Mouse (Mus musculus) megakaryocyte progenitor cell, adult 5-6 weeks (primary cell): Measurements from ENCODE around the gene 1700013G24Rik. TPM values are rescaled to one million over a fixed set of nuclear protein-coding genes. Genes with fewer than 3 reads are reported as not detected.

ENCODE experiments used
- ATAC-seq: replicated peaks from 2 replicates; pipeline ENCODE4 v1.8.0; 2016; ENCODE audit warnings: mild to moderate bottlenecking, moderate TSS enrichment, inconsistent platforms; ENCODE audit not compliant: poor library complexity
- total RNA-seq, 2 experiments: library from RNA; stranded (forward) in 1 of 2; stranded (reverse) in 1 of 2; fragments of 157-497, 149-512 nt in 1 of 2; fragments of 200-1000 nt in 1 of 2; gene quantifications; 2 replicates each; pipeline versions ENCODE4 v1.2.3 to v1.2.4; 2015 to 2017

Gene 1700013G24Rik
- total RNA-seq, 2 experiments from 2014 or later, result not detected

DNA sequence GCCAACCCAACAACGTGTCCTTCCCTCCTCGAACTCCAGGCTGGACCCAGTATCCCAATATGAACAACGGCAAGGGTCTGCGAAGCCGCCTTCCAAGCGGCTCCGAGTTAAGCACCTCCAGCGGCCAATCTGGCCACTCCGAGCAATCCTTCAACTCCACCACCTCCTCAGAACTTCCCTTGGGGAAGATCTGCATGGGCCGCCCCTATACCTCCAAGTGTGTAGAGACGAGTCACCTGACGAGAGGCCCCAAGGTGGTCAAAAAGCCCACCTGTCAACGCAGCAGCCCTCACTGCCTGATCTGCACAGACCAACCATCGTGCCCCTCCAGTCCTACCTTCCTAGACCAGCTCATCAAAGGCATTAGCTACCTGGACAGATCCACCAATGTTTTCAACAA, 1.5 kb downstream of the 1700013G24Rik start:
- no peak for ATAC-seq

DNA sequence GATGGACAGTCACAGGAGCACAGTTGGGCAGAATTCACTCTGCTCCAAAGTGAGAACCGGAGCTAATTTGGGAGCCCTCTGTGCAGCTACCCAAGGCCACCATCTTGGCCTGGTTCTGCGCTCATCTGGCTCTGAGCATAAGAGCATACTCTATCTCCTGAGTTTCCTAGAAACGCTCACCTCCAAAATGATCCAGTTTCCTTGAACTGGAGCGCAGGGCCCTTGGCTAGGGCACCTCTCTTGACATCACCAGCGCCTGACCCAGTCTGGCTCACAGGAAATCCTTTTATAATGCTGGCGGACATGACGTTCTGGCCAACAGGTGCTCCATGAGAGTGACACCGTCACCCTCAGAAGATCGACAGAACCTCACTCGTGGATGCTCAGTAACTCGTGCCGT, 3.5 kb downstream of the 1700013G24Rik start:
- no peak for ATAC-seq

DNA sequence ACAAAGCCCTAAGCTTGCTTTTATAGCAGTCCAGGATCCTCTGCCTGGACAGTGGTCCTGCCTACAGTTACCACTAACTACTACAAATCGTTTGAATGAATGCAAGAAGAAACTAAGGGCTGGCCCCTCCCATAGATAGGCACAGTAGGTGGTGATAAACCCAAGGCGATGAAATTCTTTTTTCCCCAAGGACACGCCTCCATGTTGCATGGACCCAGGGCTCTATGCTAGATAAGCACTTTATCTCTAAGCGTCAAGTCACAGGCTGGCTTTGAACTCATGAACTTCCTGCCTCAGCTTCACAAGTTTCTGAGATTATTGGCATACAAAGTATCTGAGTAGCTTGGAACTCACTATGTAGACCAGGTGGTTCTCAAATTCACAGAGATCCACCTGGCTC, 4.2 kb downstream of the 1700013G24Rik start:
- peak; percentile 91 for ATAC-seq

DNA sequence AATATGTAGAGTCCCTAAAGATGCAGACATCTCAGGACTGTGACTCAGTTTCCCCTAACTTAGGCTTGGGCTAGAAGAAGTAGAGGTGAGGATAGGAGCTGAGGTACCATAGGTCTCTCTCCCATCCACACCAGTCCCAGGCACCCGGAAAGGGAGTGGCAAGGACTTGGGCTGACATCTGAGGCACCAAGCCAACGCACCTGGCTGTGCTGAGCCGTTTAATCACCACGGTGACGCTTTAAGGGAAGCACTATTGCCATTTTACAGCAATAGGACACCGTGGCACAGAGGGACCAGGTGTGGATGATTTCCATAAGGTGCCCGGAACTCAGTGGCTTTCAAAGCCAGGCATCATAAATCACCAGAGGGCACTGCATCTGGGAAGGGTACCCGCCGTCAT, 5.2 kb downstream of the 1700013G24Rik start:
- ATAC-seq, result no peak

DNA sequence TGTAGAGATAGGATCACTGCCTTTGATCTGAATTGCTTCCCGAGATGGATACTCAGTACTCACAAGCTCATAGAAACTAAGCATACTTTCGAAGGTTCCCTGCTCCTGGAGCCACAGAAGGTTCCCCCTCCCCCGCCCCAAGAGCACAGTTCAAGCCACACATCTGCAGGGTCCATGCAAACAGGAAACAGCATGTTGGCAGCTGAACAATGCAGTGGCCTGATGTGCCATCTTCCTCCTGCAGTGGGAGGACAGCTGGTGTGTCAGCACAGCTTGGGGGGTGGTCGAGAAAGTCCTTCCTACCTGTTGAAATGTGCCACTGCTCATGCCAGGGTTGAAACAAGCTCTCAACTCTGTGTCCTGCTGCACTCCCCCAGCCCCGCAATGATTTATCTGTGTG, 5.8 kb downstream of the 1700013G24Rik start:
- ATAC-seq, result no peak

DNA sequence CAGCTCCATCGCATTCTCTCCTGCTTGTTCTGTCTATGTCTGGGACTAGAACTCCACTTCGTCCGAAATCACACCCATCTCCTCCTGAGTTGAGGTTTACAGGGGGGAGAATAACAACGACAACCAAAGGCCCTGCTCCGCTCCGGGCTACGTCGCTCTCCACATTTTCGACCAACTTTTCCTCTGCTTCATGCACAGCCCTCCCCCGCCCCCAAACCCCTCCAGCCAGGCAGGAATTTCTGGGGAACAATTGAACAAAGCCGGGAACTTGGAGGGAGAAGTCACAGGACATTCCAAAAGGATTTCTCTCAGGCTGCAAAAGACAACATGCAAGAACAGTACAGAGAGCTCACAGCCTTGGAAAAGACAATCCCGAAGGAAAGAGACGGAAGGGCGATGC, 7.6 kb downstream of the 1700013G24Rik start:
- ATAC-seq, result no peak

DNA sequence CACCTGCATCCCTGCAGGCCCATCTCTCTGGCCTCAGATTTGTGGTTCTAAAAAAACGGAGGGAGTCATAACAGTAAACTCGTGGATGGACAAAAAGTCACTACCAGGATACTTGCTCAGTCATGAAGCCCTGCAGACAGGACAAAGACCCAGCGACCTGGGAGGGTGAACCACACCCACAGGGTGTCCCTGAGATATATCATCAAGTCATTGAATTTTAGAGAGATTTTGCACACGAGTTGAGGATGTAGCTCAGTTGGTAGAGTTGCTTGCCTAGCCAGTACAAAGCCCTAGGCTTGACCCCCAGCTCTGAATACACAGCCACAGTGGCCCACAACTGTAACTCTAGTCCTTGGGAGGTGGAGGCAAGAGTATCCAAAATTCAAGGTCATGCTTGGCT, 8.1 kb downstream of the 1700013G24Rik start:
- ATAC-seq, result no peak

DNA sequence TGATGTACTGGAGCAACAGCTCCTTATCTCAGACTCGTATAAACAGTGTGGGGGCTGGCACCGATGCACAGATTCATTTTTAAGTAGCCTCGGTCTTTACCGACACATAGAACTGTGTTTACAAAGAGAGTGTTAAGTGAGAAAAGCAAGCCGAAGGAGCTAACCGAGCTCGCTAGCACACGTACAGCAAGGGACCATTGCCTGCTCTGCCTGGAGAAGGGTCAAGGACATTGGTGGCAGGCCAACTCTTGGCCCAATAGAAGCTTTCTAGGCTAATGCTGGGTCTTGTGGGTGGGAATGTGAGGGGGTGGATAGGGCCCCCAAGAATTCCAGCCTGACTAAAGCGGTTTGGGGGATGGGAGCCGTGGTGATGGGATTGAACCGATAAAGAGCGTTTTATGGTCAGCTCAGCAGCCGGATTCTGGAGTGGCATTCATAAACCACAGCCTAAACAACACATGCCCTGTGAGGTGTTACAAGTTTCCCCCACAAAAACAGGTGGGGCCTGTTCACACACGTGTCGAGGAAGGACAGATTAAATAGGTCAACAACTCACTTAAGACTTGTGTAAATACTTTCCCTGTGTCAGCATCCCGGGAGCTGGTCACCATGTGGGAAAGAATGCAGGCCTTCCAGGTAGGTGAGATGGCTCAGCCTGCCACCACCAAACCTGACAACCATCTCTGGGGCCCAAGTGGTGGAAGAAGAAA, 9.1 kb downstream of the 1700013G24Rik start:
- no peak for ATAC-seq

DNA sequence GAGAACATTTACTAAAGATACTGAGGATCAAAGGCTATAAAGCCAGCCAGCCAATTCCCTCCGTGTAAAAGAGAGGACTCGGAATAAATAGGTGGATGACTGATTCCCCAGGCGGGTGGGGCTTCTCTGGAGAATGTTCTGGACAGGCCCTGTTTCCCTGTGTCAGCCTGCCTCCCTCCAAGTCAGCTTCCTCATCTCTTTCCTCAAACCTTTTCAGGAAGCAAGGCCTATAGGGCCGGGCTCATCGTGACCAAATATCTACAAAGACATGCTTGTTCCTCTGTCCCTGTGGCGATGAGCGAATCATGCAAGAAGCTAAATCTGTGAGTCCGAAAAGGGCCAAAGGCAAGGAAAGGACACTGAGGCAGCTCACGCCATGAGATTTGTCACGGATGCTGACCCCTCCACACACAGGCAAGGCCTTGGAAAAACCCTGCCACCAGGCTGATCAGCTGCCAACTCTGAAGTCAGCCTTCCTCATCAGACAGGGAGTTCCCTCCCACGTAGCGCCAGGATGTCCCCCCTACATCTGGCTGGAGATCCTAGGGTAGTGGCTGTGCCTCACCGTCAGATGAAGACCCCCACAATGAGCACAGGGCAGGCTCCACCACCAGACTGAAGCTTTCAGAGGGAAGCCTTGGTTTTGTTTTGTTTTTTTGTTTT, 12.2 kb downstream of the 1700013G24Rik start:
- ATAC-seq, result no peak

DNA sequence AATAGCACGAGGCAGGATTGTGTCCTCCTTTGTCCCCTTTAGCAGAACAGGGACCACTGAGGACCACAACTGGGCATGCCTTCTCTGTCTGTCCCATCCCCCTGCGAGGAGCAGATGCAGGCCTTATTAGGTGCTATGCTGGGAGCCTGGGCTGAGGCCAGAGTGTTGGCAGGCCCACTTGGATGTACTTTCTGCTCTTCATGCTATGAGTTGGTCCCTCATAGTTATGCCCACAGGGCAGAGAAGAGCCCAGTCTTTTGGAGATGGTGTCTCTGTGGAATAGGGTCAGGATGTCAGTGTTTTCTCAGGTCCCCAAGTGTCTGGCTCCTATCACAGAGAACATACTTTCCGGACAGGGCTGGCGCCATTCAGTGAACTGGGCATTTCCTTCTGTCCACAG, 13.9 kb downstream of the 1700013G24Rik start:
- no peak for ATAC-seq

DNA sequence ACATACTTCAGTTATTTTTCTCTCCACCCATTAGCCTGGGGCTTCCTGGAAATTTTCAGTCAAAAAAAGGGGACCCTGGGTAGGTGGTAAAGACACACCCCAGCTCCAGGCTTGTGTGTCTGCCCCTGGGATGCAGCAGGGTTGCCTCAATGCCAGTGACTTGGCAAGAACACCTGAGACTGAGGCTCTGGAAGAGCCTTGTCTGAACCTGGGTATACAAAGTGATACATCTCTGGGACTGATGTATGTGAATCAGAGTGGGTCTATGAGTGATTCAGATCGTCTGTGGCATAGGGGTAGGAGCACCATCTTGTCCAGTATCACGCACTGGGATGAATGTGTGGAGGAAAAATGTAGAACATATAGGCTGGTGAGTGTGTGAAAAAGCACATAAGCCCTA, 14.4 kb downstream of the 1700013G24Rik start:
- ATAC-seq, result no peak

DNA sequence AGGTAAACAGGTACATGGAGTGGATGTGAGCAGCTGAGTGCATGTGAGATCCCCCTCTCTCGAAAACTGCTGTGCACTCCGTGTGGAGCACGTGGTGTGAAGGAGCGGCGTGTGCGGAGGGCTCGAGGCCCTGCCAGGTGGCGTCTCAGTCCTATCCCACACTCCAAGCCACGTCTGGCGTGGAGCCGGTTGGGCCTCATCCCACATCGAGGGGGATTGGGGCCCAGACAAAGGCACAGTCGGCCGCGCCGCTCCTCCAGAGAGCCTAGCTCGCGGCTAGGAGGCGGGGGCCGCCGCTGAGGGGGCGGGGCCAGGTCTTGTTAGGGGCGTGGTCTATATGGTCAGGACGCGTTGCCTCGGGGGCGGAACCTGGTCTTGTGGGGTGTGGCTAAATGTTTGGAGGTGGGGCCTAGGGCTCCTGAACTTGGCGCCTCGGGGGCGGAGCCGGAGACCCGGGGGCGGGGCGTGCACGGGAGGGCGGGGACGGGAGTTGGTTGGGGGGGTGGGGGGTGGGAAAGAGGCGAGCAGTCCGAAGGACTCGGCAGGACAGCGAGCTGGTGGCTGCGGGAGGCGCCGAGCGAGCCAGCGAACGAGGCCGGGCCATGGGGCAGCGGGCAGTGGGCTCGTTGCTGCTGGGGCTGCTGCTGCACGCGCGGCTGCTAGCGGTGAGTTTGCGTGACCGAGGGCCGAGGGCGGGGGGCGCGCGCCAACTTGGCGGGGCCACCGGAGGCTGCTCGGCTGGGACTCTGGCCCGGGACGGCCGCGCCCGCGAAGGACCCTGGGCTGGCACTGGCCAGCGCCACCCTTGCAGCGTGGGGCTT, 15.4 kb downstream of the 1700013G24Rik start, which contains the start of gene Hspg2:
Hspg2 (plus strand) TSS at position 510 of the 821 bp plus-strand sequence.
- peak; percentile 99 for ATAC-seq

DNA sequence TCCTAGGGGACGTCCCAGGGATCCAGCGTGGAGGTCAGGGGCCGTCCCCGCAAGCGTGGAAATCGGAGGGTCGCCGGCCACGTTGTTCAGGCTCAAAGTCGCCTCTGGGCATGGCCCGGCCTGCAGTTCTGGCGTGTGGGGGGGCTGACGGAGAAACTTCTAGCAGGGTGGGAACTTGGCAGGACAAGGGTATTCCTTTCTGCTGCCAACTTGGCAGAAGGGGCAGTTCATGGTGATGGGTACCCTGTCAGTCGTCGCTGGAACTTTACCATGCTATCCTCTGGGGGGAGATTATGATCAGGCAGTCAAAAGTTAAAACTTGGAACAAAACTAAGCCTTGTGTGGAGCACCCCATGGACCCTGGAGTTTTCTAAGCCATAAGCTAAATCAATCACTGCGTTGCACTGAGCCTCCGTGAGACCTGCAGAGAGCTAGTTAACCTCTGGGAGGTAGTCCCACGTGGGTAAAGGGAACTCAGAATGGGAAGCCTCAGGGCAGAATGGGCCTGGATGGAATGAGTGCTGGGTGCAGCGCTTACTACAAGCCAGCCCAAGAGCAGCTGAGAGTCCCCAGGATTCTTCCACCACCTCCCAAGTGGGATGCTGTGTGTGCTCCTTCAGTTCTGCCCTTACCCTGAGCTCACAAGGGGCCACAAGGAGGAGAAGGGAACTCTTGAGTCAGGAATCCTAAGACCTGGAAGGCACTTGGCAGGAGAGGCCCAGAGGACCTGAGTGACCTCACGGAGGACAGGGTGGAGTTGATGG, 16.2 kb downstream of the 1700013G24Rik start:
- ATAC-seq, result no peak

DNA sequence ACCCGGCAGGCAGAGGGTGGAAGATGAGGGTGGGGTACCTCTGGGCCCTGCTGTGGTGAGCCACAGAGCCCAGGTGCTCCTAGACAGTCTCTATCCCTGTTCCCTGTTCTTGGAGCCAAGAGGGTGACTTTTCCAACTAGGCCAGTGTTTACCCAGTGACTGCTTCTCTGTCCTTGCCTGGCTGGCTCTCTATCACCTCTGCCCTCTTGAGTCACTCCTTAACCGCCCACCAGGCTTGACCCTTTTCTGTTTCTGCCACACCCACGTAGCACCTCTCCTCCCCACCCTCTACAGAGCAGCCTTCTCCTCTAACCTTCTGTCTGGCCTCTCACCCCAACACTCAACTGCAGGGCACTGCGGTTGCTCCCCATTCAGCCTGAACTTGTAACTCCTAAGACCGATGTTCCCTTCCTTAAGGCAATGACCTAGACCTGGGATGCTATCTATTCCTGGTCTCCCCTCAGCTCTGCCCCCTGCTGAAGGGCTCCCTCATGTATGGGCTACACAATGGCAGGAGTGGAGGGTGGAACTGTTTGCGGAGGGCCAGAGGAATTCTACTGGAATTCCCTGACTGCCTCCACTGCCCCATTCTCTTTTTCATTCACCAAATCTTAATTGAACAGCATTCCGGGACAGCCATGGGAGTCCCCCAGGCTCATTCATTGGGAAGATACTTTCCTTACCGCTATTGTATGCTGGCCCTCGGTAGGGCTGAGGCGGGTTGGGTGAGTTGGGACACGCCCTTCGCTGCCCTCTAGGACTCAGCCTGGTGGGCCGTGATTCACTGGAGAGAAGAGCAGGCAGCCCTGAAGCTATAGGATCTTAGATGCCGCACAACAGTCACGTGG, 17.0 kb downstream of the 1700013G24Rik start:
- ATAC-seq, result no peak

DNA sequence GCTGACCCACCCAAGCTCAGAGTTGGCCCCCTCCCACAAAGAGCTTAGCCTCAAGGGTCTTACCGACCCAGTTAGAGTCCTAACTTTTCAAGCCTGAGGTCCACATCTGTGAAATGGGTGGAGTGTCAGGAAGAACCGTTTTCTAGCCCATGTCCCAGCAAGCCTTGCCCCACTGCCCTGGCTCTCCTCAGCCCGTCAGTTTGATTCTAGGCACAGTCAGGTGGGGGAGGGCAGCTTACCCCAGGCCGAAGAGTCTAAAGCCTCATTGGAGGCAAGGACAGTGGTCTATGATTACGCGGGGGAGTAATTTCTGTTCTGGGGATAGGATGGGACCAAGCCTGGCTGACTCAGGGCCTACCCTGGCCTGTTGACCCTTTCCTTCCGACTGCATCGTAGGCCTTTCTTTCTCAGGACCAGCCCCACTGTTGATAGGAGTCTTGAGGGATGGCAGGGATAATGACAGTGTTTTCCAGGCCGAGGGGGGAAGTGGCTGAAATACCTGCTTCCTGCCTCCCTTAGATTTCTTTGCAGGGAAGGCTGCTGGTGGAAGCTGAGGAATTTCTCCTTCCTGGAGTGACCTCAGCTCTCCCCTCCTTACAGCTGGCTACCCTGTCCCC, 17.7 kb downstream of the 1700013G24Rik start:
- no peak for ATAC-seq

DNA sequence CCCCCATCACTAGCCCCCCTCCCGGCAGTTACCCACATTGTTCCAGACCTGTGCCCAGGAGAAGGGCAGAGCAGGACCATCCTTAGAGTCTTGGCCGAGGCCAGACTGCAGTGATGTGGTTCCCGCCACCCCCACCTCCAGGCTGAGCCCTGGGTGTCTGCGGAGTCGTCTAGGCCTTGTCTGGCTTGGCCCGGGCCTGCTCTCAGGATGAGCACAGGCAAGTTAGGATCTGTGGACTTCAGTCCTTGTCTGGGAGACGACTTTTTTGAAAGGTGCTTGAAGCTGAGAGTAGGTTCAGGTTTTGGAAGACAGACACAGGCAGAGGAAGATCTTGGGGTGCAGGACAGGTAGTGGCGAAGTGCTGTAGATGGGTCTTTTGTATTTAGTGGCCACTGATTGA, 18.2 kb downstream of the 1700013G24Rik start:
- ATAC-seq, result no peak

DNA sequence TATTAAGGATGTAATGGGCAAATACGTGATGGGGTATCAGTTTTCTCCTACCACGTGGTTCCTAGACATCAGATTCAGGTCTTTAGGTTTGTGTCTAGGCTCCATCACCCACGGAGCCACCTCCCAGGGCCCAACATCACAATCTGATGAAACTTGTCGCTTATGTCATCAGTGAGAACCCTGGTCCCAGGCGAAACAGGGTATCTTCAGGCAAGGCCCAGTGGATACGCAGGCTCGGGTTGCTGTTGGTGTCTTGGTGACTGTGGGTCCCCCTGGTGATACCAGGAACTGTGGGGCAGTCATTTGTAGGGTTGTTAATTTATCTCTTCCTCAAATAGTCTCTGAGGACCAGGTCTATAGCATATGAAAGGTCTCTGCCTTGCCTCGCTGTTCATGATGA, 20.2 kb downstream of the 1700013G24Rik start:
- ATAC-seq, result no peak

DNA sequence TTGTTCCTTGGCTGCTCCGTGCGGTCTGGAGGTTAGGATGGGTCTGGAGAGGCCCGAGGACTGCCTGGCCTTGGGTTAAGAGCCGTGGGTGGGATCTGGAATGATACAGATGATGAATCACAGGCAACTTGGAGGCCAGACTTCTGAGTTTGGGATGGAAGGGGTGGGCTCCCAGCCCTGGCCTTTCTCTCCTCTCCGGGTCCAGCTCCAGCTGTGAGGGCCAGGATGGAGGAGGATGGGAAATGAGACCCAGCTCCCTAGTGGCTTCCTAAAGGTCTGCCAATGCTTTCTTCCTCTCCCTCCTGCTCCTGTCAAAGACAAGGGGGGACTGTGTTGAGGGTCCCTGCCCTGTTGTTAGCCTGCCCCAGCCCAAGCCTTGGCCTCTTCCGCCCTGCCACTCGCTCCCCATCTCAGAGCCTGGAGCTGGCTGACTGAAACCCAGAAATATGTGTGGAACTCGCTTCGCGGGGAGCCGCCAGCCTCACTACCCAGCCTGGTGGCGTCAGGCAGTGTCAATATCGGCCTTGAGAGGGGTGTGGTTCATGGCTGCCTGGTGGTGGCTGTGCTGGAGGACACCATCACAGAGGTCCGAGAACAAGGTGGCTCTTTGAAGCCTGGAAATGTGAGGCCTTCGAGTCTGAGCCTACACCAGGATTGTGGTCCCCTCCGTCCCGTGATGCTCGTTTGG, 20.8 kb downstream of the 1700013G24Rik start:
- ATAC-seq, result no peak

DNA sequence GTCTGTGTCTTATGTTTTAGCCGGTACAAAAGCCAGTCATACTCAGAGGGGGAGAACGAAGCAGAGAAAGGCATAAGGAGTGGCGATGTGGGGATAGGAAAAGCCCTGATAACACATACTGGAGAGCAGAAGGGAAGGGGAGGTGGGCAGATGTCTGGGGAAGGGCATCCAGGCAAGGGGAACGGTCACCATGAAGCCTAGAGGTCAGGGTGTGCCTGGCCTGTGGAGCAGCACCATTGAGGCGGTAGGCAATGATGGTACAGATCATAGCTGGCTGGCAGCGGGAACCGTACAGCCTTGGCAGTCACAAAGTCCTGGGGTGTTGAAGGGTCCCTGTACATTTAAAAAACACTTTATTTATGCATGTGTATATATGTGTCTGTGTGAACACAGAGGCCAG, 21.6 kb downstream of the 1700013G24Rik start:
- ATAC-seq, result no peak
